Mouse (Mus musculus): ENCODE measurements around the gene Robo2. TPM values are rescaled to one million over a fixed set of nuclear protein-coding genes. Genes with fewer than 3 reads are reported as not detected.

The Robo2 gene
- 42.4 and 44.7 TPM in 2 replicates for polyA plus RNA-seq (2014; fragmentation: Nextera tagmentation; extraction: Ambion mirVana)

DNA sequence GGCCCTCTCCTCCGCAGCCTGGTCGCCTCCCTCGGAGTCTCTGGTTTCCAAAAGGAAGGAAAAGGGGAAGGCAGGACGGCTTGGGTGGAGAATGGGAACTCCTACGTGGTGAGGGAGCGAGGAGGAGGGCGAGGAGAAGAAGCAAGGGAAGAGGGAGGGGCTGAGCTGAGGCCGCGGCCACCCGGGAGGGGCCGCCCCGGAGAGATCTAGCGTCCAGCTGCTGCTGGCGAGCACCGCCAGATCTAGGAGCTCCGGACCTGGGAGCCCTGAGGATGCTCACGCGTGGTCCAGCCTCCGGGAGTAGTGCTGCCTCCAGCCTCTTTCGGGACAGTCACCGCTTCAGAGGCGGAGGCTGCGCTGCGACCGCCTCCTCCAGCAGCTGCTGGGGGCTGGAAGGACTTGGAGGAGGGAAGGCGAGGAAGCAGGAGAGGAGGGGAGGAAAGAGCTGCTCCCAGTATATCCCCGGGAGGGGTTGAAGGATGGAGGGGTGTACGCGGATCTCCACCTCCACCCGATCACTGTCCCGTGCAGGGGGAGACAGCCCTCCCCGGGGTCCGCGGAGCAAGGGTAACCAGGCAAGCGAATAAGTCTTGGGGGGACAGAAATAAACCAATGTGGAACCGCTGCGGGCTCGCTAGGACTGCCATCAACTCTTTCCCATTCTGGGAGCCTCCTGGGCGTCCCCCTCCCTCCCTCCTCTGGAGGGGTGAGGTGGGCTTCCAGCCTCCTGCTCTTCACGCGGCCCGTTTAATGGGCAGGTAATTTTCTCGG is at the start of gene Robo2:
Gene Robo2 (minus strand): TSS at position 345 of the 771 bp plus-strand sequence.
- H3K9ac ChIP-seq (replicated peaks; ENCODE audit: low read depth, low read length) = peak within 1 kb of the TSS; percentile 46
- peak within 1 kb of the TSS; percentile 53 for H3K4me3 ChIP-seq (ENCODE audit: low read depth, low read length)
- ATAC-seq (ENCODE audit: insufficient number of reproducible peaks, insufficient read depth, low FRiP score, low read depth) = peak; percentile 85
- under 1% methylated on average over 43 of the region's 43 CpGs for whole genome bisulfite sequencing
- H3K9me3 ChIP-seq (ENCODE audit: control insufficient read depth, low read depth, low read length) = no peaks in the 10 kb centered on the region
- peak within 1 kb of the TSS; percentile 98 for H3K4me2 ChIP-seq (replicated peaks; ENCODE audit: low read depth, low read length)
- no peaks in the 10 kb centered on the region for H3K36me3 ChIP-seq (ENCODE audit: control insufficient read depth, insufficient read depth, low read length)
- no peaks in the 10 kb centered on the region for H3K4me1 ChIP-seq (ENCODE audit: control insufficient read depth, insufficient read depth, low read length)
- peak within 1 kb of the TSS; percentile 77; the same call in 1 of the 2 replicates for H3K27ac ChIP-seq (ENCODE audit: low read length)
- H3K27me3 ChIP-seq (ENCODE audit: control insufficient read depth, insufficient read depth, low read length) = no peaks in the 10 kb centered on the region

DNA sequence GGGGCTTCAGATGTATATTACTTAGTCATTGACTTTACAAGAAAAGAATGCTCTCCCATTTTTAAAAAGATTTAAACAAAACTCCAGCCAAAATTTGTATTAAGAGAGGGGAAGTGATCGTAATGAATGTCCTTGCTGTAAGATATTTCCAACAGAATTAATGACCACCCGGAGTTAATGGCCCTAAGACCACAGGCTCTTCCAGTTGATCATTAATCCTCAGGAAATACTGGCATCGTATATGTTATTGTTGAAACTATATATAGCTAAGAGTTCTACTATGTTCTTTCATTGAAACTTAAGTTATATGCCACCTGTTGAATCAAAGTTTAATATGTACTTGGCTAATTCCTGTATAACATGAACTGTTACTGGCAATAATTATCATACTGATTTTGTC is 46.5 kb upstream of the Robo2 start:
- Histone ChIP-seq H3K4me3 (ENCODE audit: low read depth, low read length) (no peak overlapping the region), H3K27me3 (ENCODE audit: control insufficient read depth, insufficient read depth, low read length) (no peaks in the 10 kb centered on the region), H3K36me3 (ENCODE audit: control insufficient read depth, insufficient read depth, low read length) (no peaks in the 10 kb centered on the region), H3K9me3 (ENCODE audit: control insufficient read depth, low read depth, low read length) (no peaks in the 10 kb centered on the region), H3K4me1 (ENCODE audit: control insufficient read depth, insufficient read depth, low read length) (no peaks in the 10 kb centered on the region), H3K27ac (ENCODE audit: low read length) (no peak overlapping the region), H3K4me2 (replicated peaks; ENCODE audit: low read depth, low read length) (no peak overlapping the region), H3K9ac (replicated peaks; ENCODE audit: low read depth, low read length) (no peak overlapping the region)
- ATAC-seq (ENCODE audit: insufficient number of reproducible peaks, insufficient read depth, low FRiP score, low read depth) = no peak
- 23% methylated on average over 3 of the region's 3 CpGs for WGBS

DNA sequence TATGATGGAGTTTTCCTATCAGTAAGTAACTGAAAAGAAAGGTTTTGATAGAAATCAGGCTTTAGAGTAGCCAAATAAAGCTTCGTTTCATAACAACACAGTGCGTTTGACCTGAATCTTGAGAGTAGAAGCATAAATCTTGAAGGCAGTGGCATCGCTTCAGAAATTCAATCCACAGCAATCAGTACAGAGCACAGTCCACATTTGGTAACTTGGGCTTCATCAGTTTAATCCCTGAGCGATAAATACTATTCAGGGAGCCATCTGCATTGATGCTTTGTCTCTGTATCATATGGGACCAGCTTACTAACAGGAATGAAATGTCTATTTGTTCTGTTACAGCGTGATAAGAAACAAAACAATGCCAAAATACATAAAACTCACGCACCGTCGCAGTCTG is 46.1 kb upstream of the Robo2 start:
- no peak overlapping the region for H3K9ac ChIP-seq (replicated peaks; ENCODE audit: low read depth, low read length)
- H3K4me2 ChIP-seq (replicated peaks; ENCODE audit: low read depth, low read length) = no peak overlapping the region
- no peaks in the 10 kb centered on the region for H3K36me3 ChIP-seq (ENCODE audit: control insufficient read depth, insufficient read depth, low read length)
- no peaks in the 10 kb centered on the region for H3K9me3 ChIP-seq (ENCODE audit: control insufficient read depth, low read depth, low read length)
- 41% methylated on average over 8 of the region's 8 CpGs for WGBS
- no peak overlapping the region for H3K4me3 ChIP-seq (ENCODE audit: low read depth, low read length)
- H3K4me1 ChIP-seq (ENCODE audit: control insufficient read depth, insufficient read depth, low read length) = no peaks in the 10 kb centered on the region
- ATAC-seq (ENCODE audit: insufficient number of reproducible peaks, insufficient read depth, low FRiP score, low read depth) = no peak
- no peak overlapping the region for H3K27ac ChIP-seq (ENCODE audit: low read length)
- no peaks in the 10 kb centered on the region for H3K27me3 ChIP-seq (ENCODE audit: control insufficient read depth, insufficient read depth, low read length)

DNA sequence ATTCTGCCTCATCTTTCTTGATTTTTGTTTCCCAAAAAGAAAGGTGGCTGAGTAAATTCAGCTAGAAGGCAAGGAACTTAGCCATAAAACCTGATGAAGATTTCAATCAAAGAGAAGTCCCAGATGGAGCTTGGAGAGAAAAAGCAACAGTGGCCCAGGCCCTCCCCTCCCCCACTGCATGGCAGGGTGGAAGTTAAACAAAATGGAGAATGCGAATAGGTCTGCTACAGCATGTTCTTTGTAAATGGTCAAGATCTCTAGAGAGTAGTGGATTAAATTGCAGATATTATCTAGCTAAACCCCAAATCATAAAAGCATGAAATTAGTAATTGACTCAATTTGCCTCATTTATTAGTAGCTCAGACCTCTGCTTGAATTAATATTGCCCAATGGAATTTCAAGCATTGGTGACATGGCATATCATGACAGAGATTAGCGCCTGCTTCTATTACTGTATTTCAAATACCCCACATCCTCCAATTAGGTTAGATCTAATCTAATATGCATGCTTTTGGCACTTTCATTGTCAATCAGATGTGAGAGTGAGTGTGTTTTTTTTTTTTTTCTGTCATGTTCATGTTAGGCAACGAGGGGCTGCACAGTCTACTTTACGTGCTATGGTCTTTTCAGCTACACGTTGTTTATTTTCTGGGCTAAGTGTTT is 45.3 kb upstream of the Robo2 start:
- Histone ChIP-seq H3K4me2 (replicated peaks; ENCODE audit: low read depth, low read length) (no peak overlapping the region), H3K36me3 (ENCODE audit: control insufficient read depth, insufficient read depth, low read length) (no peaks in the 10 kb centered on the region), H3K4me3 (ENCODE audit: low read depth, low read length) (no peak overlapping the region), H3K4me1 (ENCODE audit: control insufficient read depth, insufficient read depth, low read length) (no peaks in the 10 kb centered on the region), H3K27ac (ENCODE audit: low read length) (no peak overlapping the region), H3K27me3 (ENCODE audit: control insufficient read depth, insufficient read depth, low read length) (no peaks in the 10 kb centered on the region), H3K9me3 (ENCODE audit: control insufficient read depth, low read depth, low read length) (no peaks in the 10 kb centered on the region), H3K9ac (replicated peaks; ENCODE audit: low read depth, low read length) (no peak overlapping the region)
- 81% methylated on average over 5 of the region's 5 CpGs for WGBS
- no peak for ATAC-seq (ENCODE audit: insufficient number of reproducible peaks, insufficient read depth, low FRiP score, low read depth)

DNA sequence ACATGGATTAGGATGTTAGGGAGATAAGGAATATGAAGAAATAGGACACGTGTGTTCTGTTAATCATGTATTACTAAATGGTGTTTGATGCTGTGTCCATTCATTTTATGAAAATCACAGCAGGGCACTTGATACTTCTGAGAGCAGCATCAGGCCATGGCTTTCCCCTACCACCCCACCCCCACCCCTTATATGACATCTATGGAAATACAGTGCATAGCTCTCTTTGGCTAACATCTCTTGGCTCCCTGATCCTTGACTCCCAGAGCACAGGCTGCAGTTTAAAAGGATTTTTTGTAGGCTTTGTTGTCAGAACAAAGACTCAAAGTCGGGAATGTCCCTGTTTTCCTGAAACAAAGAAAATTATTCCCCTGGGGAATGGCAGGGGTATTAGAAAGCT is 43.6 kb upstream of the Robo2 start:
- no peak for ATAC-seq (ENCODE audit: insufficient number of reproducible peaks, insufficient read depth, low FRiP score, low read depth)
- Histone ChIP-seq H3K4me1 (ENCODE audit: control insufficient read depth, insufficient read depth, low read length) (no peaks in the 10 kb centered on the region), H3K4me2 (replicated peaks; ENCODE audit: low read depth, low read length) (no peak overlapping the region), H3K4me3 (ENCODE audit: low read depth, low read length) (no peak overlapping the region), H3K27ac (ENCODE audit: low read length) (no peak overlapping the region), H3K36me3 (ENCODE audit: control insufficient read depth, insufficient read depth, low read length) (no peaks in the 10 kb centered on the region), H3K27me3 (ENCODE audit: control insufficient read depth, insufficient read depth, low read length) (no peaks in the 10 kb centered on the region), H3K9ac (replicated peaks; ENCODE audit: low read depth, low read length) (no peak overlapping the region), H3K9me3 (ENCODE audit: control insufficient read depth, low read depth, low read length) (no peaks in the 10 kb centered on the region)
- WGBS = 58% methylated on average over 2 of the region's 2 CpGs

DNA sequence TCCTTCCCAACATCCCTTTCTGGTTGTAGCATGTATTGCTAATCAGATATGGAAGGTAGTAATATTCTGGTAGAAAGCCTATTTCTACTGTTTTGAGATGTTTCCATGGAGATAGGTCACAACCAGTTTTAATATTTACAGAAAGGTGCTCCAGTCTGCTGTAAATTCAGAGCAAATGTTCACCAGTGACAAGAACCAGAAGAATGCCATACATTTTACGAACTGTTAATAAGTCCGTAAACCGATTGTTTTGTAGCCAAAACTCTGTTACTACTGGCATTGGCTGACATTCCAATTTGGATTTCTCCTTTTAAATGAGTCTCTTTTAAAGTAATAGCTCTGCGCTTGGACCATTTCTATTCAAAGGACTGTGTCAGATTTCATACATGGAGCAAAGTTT is 36.4 kb upstream of the Robo2 start:
- H3K4me2 ChIP-seq (replicated peaks; ENCODE audit: low read depth, low read length) = no peak overlapping the region
- no peaks in the 10 kb centered on the region for H3K27me3 ChIP-seq (ENCODE audit: control insufficient read depth, insufficient read depth, low read length)
- H3K27ac ChIP-seq (ENCODE audit: low read length) = no peak overlapping the region
- 80% methylated on average over 4 of the region's 4 CpGs for WGBS
- no peak for ATAC-seq (ENCODE audit: insufficient number of reproducible peaks, insufficient read depth, low FRiP score, low read depth)
- H3K9me3 ChIP-seq (ENCODE audit: control insufficient read depth, low read depth, low read length) = no peaks in the 10 kb centered on the region
- H3K36me3 ChIP-seq (ENCODE audit: control insufficient read depth, insufficient read depth, low read length) = no peaks in the 10 kb centered on the region
- no peaks in the 10 kb centered on the region for H3K4me1 ChIP-seq (ENCODE audit: control insufficient read depth, insufficient read depth, low read length)
- H3K9ac ChIP-seq (replicated peaks; ENCODE audit: low read depth, low read length) = no peak overlapping the region
- no peak overlapping the region for H3K4me3 ChIP-seq (ENCODE audit: low read depth, low read length)

DNA sequence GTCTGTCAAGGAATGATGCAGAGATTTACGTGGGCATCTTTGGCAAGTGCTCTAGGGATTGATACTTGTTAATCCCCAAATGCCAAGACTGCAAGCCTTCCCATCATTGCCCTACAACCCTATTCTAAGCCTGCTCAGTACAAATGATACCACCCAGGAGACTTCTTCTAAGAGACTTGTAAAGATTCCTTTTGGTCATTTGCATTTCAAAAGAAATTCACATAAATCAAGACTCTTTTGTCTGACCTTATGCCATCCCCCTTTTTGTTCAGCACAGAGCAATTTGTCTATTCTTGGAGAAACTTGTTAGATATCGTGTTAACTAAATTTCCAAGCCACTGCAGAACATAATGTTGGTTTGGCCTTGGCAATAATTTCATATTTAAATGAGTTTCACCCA is 15.4 kb upstream of the Robo2 start:
- no peaks in the 10 kb centered on the region for H3K4me1 ChIP-seq (ENCODE audit: control insufficient read depth, insufficient read depth, low read length)
- 53% methylated on average over 2 of the region's 2 CpGs for WGBS
- H3K4me2 ChIP-seq (replicated peaks; ENCODE audit: low read depth, low read length) = no peak overlapping the region
- H3K4me3 ChIP-seq (ENCODE audit: low read depth, low read length) = no peak overlapping the region
- no peaks in the 10 kb centered on the region for H3K36me3 ChIP-seq (ENCODE audit: control insufficient read depth, insufficient read depth, low read length)
- no peak for ATAC-seq (ENCODE audit: insufficient number of reproducible peaks, insufficient read depth, low FRiP score, low read depth)
- H3K27ac ChIP-seq (ENCODE audit: low read length) = no peak overlapping the region
- no peaks in the 10 kb centered on the region for H3K9me3 ChIP-seq (ENCODE audit: control insufficient read depth, low read depth, low read length)
- no peaks in the 10 kb centered on the region for H3K27me3 ChIP-seq (ENCODE audit: control insufficient read depth, insufficient read depth, low read length)
- no peak overlapping the region for H3K9ac ChIP-seq (replicated peaks; ENCODE audit: low read depth, low read length)

DNA sequence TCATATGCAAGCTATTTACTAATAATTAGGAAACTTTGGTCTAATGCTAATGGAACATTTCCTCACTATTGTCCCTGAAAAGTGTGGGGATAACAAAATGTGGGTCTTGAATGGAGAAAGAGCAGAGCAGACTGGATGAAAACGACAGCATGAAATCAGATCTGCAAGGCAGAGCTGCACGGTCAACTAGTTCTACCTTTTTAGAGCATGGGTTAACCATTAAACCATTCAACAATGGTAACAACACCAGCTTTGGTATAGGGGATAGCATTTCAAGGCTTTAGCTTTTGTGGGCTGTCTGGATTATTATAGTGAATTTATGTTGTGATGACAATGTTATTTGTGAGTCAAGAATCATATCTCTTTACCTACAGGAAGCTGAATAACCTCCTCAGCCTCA is 8.7 kb upstream of the Robo2 start:
- 56% methylated on average over 2 of the region's 2 CpGs for WGBS
- no peaks in the 10 kb centered on the region for H3K4me1 ChIP-seq (ENCODE audit: control insufficient read depth, insufficient read depth, low read length)
- no peak overlapping the region for H3K27ac ChIP-seq (ENCODE audit: low read length)
- no peaks in the 10 kb centered on the region for H3K36me3 ChIP-seq (ENCODE audit: control insufficient read depth, insufficient read depth, low read length)
- no peaks in the 10 kb centered on the region for H3K9me3 ChIP-seq (ENCODE audit: control insufficient read depth, low read depth, low read length)
- ATAC-seq (ENCODE audit: insufficient number of reproducible peaks, insufficient read depth, low FRiP score, low read depth) = no peak
- H3K4me3 ChIP-seq (ENCODE audit: low read depth, low read length) = no peak overlapping the region
- H3K27me3 ChIP-seq (ENCODE audit: control insufficient read depth, insufficient read depth, low read length) = no peaks in the 10 kb centered on the region
- H3K9ac ChIP-seq (replicated peaks; ENCODE audit: low read depth, low read length) = no peak overlapping the region
- no peak overlapping the region for H3K4me2 ChIP-seq (replicated peaks; ENCODE audit: low read depth, low read length)

Data from stomach, embryonic 14.5 days (tissue).